Mouse (Mus musculus) CD4-positive, CD25-positive, alpha-beta regulatory T cell (primary cell): Measurements from ENCODE around the gene Gm21679. TPM values are rescaled to one million over a fixed set of nuclear protein-coding genes. Genes with fewer than 3 reads are reported as not detected.

Experiments used
- polyA plus RNA-seq: library from polyadenylated mRNA; unstranded; fragments of 100-300 nt; shearing (Covaris generic); gene quantifications from one replicate; pipeline ENCODE4 v1.2.1, GENCODE M21; 2017

The Gm21679 gene
- polyA plus RNA-seq, result not detected

DNA sequence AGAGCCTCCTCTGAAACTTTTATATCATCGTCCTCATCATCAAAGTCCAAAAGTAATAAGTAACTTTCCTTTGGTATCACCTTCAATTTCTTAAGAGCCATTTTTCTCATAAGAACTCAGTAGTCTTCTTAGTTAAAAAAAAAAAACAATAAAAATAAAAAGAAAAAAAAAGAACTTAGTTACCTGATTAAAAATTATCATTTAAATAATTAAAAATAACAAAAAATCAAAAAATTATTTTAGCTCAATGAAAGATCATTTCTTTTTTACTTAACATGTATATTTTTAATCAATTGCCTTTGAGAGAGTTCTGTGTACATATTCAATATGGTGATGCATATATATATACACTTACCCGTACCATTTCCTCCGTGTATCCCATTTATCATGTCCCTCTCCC, at the start of gene Gm21679:
Gm21679 (minus strand) TSS at position 101 of the 400 bp plus-strand sequence.

